Mouse (Mus musculus): Measurements from ENCODE around the gene Gm7971. TPM values are rescaled to one million over a fixed set of nuclear protein-coding genes. Genes with fewer than 3 reads are reported as not detected.
"Not testable (repeated sequence)": the region's sequence is repeated elsewhere in the genome, so short reads cannot be mapped to it uniquely, and the experiment has no call there.

The Gm7971 gene
- total RNA-seq (2014; rRNA removed), result not detected in 2 replicates
- polyA plus RNA-seq (2012; rRNA removed), result not detected in 2 replicates

GRCm38 (mm10) chr5:95594775-95595174 is at the start of gene Gm7971:
Gm7971 (minus strand) TSS chr5:95594875.
- not testable (repeated sequence) for DNase-seq (ENCODE audit: extremely low read depth, low read depth, low spot score); H3K4me3 ChIP-seq (ENCODE audit: insufficient read depth, low read depth, low read length); H3K9ac ChIP-seq (ENCODE audit: low read depth, low read length); H3K27me3 ChIP-seq (ENCODE audit: control insufficient read depth, insufficient read depth, low read length); H3K4me1 ChIP-seq (ENCODE audit: control insufficient read depth, insufficient read depth, low read length); H3K36me3 ChIP-seq (ENCODE audit: control insufficient read depth, insufficient read depth, low read length); H3K27ac ChIP-seq (replicated peaks; ENCODE audit: insufficient read depth, low read depth, low read length); H3K79me2 ChIP-seq (ENCODE audit: control insufficient read depth, insufficient read depth, low read length)
- no CpG with 5 or more reads among the region's 1 CpGs for WGBS

Other genes with a start within 250 kb of the Gm7971 start
- gene D5Ertd577e, start 138.1 kb downstream of the Gm7971 start, total RNA-seq (2014; rRNA removed), result not detected in 2 replicates
- gene D5Ertd577e, start 138.1 kb downstream of the Gm7971 start, polyA plus RNA-seq (2012; rRNA removed), result not detected in 2 replicates
- gene Gm3286, start 84.1 kb downstream of the Gm7971 start, total RNA-seq (2014; rRNA removed), result not detected in 2 replicates
- gene Gm3286, start 84.1 kb downstream of the Gm7971 start, polyA plus RNA-seq (2012; rRNA removed), result not detected in 2 replicates
- not detected in 2 replicates for gene Gm7978, start 141.3 kb upstream of the Gm7971 start, total RNA-seq (2014; rRNA removed)
- not detected in 2 replicates for gene Gm7978, start 141.3 kb upstream of the Gm7971 start, polyA plus RNA-seq (2012; rRNA removed)
- not detected in 2 replicates for gene Gm7982, start 147.1 kb upstream of the Gm7971 start, total RNA-seq (2014; rRNA removed)
- not detected in 2 replicates for gene Gm7982, start 147.1 kb upstream of the Gm7971 start, polyA plus RNA-seq (2012; rRNA removed)
- gene E330014E10Rik, start 181.1 kb upstream of the Gm7971 start, total RNA-seq (2014; rRNA removed), result not detected in 2 replicates
- gene E330014E10Rik, start 181.1 kb upstream of the Gm7971 start, polyA plus RNA-seq (2012; rRNA removed), result not detected in 2 replicates

All from liver, adult 2 months (tissue).